Mouse (Mus musculus) CH12.LX (cell line): ENCODE measurements at regions not wholly inside any gene's neighbourhood (a gene's known extent, or its start where the extent isn't known, plus 50 kb on each side); places are given as distances from the start of the nearest gene placed in this dataset.

ENCODE experiments used
- MAZ ChIP-seq: IDR thresholded peaks from 2 replicates; pipeline ENCODE4 v1.6.1; 2012; ENCODE audit warnings: low read depth, mild to moderate bottlenecking, inconsistent platforms, low read length, improper control_type of control experiment, moderate library complexity
- NELFE ChIP-seq: IDR thresholded peaks from 2 replicates; pipeline ENCODE4 v1.6.1; 2011; ENCODE audit warnings: low read depth, low read length, improper control_type of control experiment
- POLR2A ChIP-seq: IDR thresholded peaks from 2 replicates; pipeline ENCODE4 v1.6.1; 2011; ENCODE audit warnings: low read depth, mild to moderate bottlenecking, improper control_type of control experiment, low read length
- RCOR1 ChIP-seq: conservative IDR thresholded peaks from 2 replicates; pipeline ENCODE4 v1.6.1; 2012; ENCODE audit warnings: low read depth, mild to moderate bottlenecking, inconsistent platforms, low read length, improper control_type of control experiment
- TBP ChIP-seq: conservative IDR thresholded peaks from 2 replicates; pipeline ENCODE4 v1.6.1; 2011; ENCODE audit warnings: low read depth, low read length, improper control_type of control experiment
- ZNF384 ChIP-seq: IDR thresholded peaks from 2 replicates; pipeline ENCODE4 v1.6.1; 2012; ENCODE audit warnings: low read depth, low read length, improper control_type of control experiment, inconsistent platforms

- TF ChIP-seq POLR2A = no peak
- TF ChIP-seq RCOR1 = no peak
- no peak for TF ChIP-seq NELFE
- no peak for TF ChIP-seq TBP
- no peak for TF ChIP-seq ZNF384
- TF ChIP-seq MAZ = no peak
These were observed 169.4 kb upstream of the Galnt5 start for GRCm38 (mm10) chr2:57828284-57828683.
